In genomic region chr16:17292751-17293150, GRCm38 (mm10) we compare ENCODE assay signal across 9 mouse cellular contexts. TPM values are rescaled to one million over a fixed set of nuclear protein-coding genes. Genes with fewer than 3 reads are reported as not detected.
DNase-seq lines count a peak whose midpoint lies in the region; ATAC-seq and TF ChIP-seq lines count a peak whose summit lies in the region.
"Had no signal": no experiment of that assay in that cellular context is flagged by ENCODE, and none has a peak within 500 bp of the region (broad histone marks: within the 10 kb centered on the region; RNA-seq: fewer than 3 reads in every experiment).

No protein-coding gene starts in this region.

- no peak overlapping the region for H3K4me3 ChIP-seq in heart, adult 2 months
- H3K4me3 ChIP-seq: limb, embryonic 12.5 days had no signal

- TF ChIP-seq POLR2A in heart, adult 2 months (IDR thresholded peaks at IDR 0.05; ENCODE audit: insufficient read depth, low read depth, low read length) = no peak

- H3K27ac ChIP-seq in heart, adult 2 months = no peak overlapping the region
- H3K27ac ChIP-seq: limb, embryonic 12.5 days had no signal

- H3K79me2 ChIP-seq in heart, adult 2 months (replicated peaks; ENCODE audit: control insufficient read depth, insufficient read depth, low read length) = no peaks in the 10 kb centered on the region

- H3K4me1 ChIP-seq in heart, adult 2 months (ENCODE audit: control insufficient read depth, insufficient read depth, low read length) = no peaks in the 10 kb centered on the region
- H3K4me1 ChIP-seq: limb, embryonic 12.5 days had no signal

- peak; percentile 99; the same call in 1 of the 2 replicates for TF ChIP-seq CTCF in heart, adult 2 months (IDR thresholded peaks at IDR 0.05)

- WGBS in heart, adult 2 months = 7% methylated on average over 2 of the region's 2 CpGs

- H3K27me3 ChIP-seq in heart, adult 2 months (ENCODE audit: control insufficient read depth, insufficient read depth, low read length) = no peaks in the 10 kb centered on the region
- H3K27me3 ChIP-seq: limb, embryonic 12.5 days had no signal

- H3K36me3 ChIP-seq in heart, adult 2 months (ENCODE audit: control insufficient read depth, insufficient read depth, low read length) = no peaks in the 10 kb centered on the region

- TF ChIP-seq EP300 in heart, adult 2 months (IDR thresholded peaks at IDR 0.05; ENCODE audit: insufficient read depth, low read depth, low read length) = no peak

- ATAC-seq in erythroid progenitor cell, adult 5-6 weeks (replicated peaks; ENCODE audit: low FRiP score, poor library complexity, severe bottlenecking) = peak; percentile 69
- peak; percentile 82 for ATAC-seq in megakaryocyte, adult 5-6 weeks (ENCODE audit: poor library complexity, severe bottlenecking)

- DNase-seq in heart, adult 2 months = peak; percentile 58 to 81
- no peak for DNase-seq in heart, adult 11 months
- DNase-seq in CD8-positive naive resting alpha-beta T cell, adult 2 months (ENCODE audit: low read depth in 2 of 2, low spot score in 2 of 2) = peak; percentile 81 to 84
- peak; percentile 48 for DNase-seq in c-Kit-negative CD71-positive TER-119-positive erythroid progenitor cells, embryonic 14.5 days (ENCODE audit: low read depth, low spot score)
- peak; percentile 65 for DNase-seq in kidney, postnatal 14 days
- peak; percentile 79 to 95 for DNase-seq in spleen, postnatal 4 days (ENCODE audit: low spot score in 2 of 2)

- intact Hi-C loops in heart, adult 2 months (cut with DNase I) = loop anchor here (5.0 kb wide), 1 partner anchor 85 kb away; the partner anchor contains the start of gene Rimbp3

- H3K9ac ChIP-seq in heart, adult 2 months (ENCODE audit: low read depth, low read length) = no peak overlapping the region
- H3K9ac ChIP-seq: limb, embryonic 12.5 days had no signal

RNA-seq across cellular contexts. Expression of gene Tmem191c, which starts 16.9 kb away (rescaled TPM):
- total RNA-seq in heart, adult 2 months (2021) = 1 to 10 TPM; 1.1 to 1.5 TPM
- polyA plus RNA-seq in heart, adult 2 months (2012; rRNA removed) = 2.7 and 6.7 TPM in 2 replicates
- total RNA-seq in erythroid progenitor cell, adult 5-6 weeks (2015; ENCODE audit: low replicate concordance) = 4.6 TPM in 1 of 2 replicates, not detected in the other
- total RNA-seq in erythroid progenitor cell, adult 5-6 weeks (2017; ENCODE audit: low replicate concordance) = not detected in 2 replicates
- 1.0 and 2.1 TPM in 2 replicates for total RNA-seq in megakaryocyte, adult 5-6 weeks (2015)
- total RNA-seq in megakaryocyte, adult 5-6 weeks (2017) = 2.9 and 4.1 TPM in 2 replicates

RNA-seq across cellular contexts. Expression of gene Serpind1, which starts 38.4 kb away (rescaled TPM):
- 1 to 10 TPM; 1.2 to 1.6 TPM for total RNA-seq in heart, adult 2 months (2021)
- polyA plus RNA-seq in heart, adult 2 months (2012; rRNA removed) = 0.12 and 1.0 TPM in 2 replicates
- not detected in 2 replicates for total RNA-seq in erythroid progenitor cell, adult 5-6 weeks (2015; ENCODE audit: low replicate concordance)
- not detected in 2 replicates for total RNA-seq in erythroid progenitor cell, adult 5-6 weeks (2017; ENCODE audit: low replicate concordance)
- not detected in 2 replicates for total RNA-seq in megakaryocyte, adult 5-6 weeks (2015)
- total RNA-seq in megakaryocyte, adult 5-6 weeks (2017) = not detected in 2 replicates

RNA-seq across cellular contexts. Expression of gene Hic2, which starts 59.4 kb away (rescaled TPM):
- 1 to 10 TPM; 1.5 to 2.0 TPM for total RNA-seq in heart, adult 2 months (2021)
- polyA plus RNA-seq in heart, adult 2 months (2012; rRNA removed) = 1.2 and 2.2 TPM in 2 replicates
- total RNA-seq in erythroid progenitor cell, adult 5-6 weeks (2015; ENCODE audit: low replicate concordance) = under 0.01 TPM in 1 of 2 replicates, not detected in the other
- total RNA-seq in erythroid progenitor cell, adult 5-6 weeks (2017; ENCODE audit: low replicate concordance) = 0.13 and 0.23 TPM in 2 replicates
- 0.91 and 1.5 TPM in 2 replicates for total RNA-seq in megakaryocyte, adult 5-6 weeks (2015)
- 0.77 and 0.89 TPM in 2 replicates for total RNA-seq in megakaryocyte, adult 5-6 weeks (2017)
